Mouse (Mus musculus) hindbrain, postnatal 0 days (tissue): Measurements from ENCODE around the gene Ccdc38. TPM values are rescaled to one million over a fixed set of nuclear protein-coding genes. Genes with fewer than 3 reads are reported as not detected.

Experiments
- ATAC-seq: fragments of 200-750 bp; cut with Nextera tagmentation; 2 replicates; pipeline ENCODE4 v1.8.0; 2017; ENCODE audit warnings: mild to moderate bottlenecking, moderate TSS enrichment, moderate library complexity
- DNase-seq: peaks from one replicate; pipeline ENCODE4 v3.0.0-alpha.2; 2015; ENCODE audit warnings: low spot score
- H3K27ac ChIP-seq: fragments of 300-500 bp; sonication (generic); 2 replicates; pipeline ENCODE4 v1.5.1; 2014; ENCODE audit warnings: mild to moderate bottlenecking
- H3K27me3 ChIP-seq: fragments of 300-500 bp; sonication (generic); 2 replicates; pipeline ENCODE4 v1.6.1; 2014; ENCODE audit warnings: low read length, mixed read lengths; ENCODE audit not compliant: insufficient read depth
- H3K36me3 ChIP-seq: fragments of 300-500 bp; sonication (generic); 2 replicates; pipeline ENCODE4 v1.6.1; 2014; ENCODE audit warnings: low read length, mixed read lengths; ENCODE audit not compliant: insufficient read depth
- H3K4me1 ChIP-seq: fragments of 300-500 bp; sonication (generic); 2 replicates; pipeline ENCODE4 v1.6.1; 2014; ENCODE audit warnings: antibody characterized with exemption, low read length, mixed read lengths; ENCODE audit not compliant: insufficient read depth
- H3K4me2 ChIP-seq: fragments of 300-500 bp; sonication (generic); 2 replicates; pipeline ENCODE4 v1.6.1; 2014; ENCODE audit warnings: low read depth, mild to moderate bottlenecking, low read length, moderate library complexity, mixed read lengths
- H3K4me3 ChIP-seq: fragments of 300-500 bp; sonication (generic); 2 replicates; pipeline ENCODE4 v1.5.1; 2014; ENCODE audit warnings: low read length
- H3K9ac ChIP-seq: fragments of 300-500 bp; sonication (generic); replicated peaks from 2 replicates; pipeline ENCODE4 v1.6.1; 2014; ENCODE audit warnings: mild to moderate bottlenecking, low read length, moderate library complexity, mixed read lengths
- H3K9me3 ChIP-seq: fragments of 300-500 bp; sonication (generic); 2 replicates; pipeline ENCODE4 v1.6.1; 2016; ENCODE audit warnings: low read length, mixed read lengths
- CTCF ChIP-seq: IDR thresholded peaks from 2 replicates; pipeline ENCODE4 v1.5.1; 2016; ENCODE audit warnings: antibody characterized with exemption, control low read depth, low read depth
- WGBS: fragments of 180-500 bp; shearing (Covaris S2); extraction: QIAGEN DNeasy Blood & Tissue Kit; methylation state at CpG from one replicate; pipeline ENCODE4 v1.1.7; 2014; 5-methylcytosine and 5-hydroxymethylcytosine counted together
- polyA plus RNA-seq: library from polyadenylated mRNA; unstranded; fragments of >200 nt; fragmentation: Nextera tagmentation; extraction: Ambion mirVana; gene quantifications from 2 replicates; pipeline ENCODE4 v1.2.1, GENCODE M21; 2015
- total RNA-seq: library from RNA; depleted of rRNA; stranded (reverse); fragments of >200 nt; gene quantifications from 2 replicates; pipeline ENCODE4 v1.2.3, GENCODE M21; 2014

Gene Ccdc38
- total and polyA plus RNA-seq, 2 experiments from 2014 or later = 0.41 TPM; not detected in 1

DNA sequence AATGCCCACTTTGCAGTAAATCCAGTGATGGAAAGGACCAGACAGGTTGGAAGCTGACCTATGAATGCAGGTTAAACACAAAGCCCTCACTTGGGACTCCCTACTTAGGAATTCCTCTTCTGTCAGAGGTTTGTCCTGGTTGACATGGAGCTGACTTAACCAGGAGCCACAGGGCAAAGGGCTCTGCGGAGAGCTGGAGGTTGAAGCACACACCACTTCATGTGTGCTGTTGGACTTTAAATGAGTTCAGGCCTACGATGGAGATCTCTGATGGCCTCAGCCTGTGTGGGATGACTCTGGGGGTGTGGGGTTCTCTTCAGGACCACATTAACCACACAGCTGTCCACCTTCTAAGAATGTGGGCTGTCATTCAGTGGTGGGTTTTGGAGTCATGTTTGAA lies 2.1 kb upstream of the Ccdc38 start:
- WGBS = 91% methylated on average over 2 of the region's 2 CpGs
- no peak for ATAC-seq
- no peaks in the 10 kb centered on the region for H3K36me3 ChIP-seq

DNA sequence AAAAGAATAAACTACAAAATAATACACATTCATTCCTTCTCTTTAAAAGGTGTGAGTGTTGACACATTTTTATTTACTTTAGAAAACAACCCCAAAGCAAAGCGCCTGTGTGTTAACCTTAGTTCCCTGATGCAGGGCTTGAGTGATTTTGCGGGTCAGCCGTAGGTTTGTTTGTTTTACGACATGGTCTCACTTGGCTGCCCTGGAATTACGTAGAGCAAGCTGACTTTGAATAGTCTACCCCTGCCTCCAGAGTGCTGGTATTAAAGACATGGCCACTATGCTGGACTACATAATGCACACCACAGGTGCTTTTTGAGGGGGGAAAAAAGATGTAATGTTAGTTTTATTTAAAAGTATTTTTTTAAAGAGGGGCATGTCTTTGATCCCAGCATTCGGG lies 1.6 kb upstream of the Ccdc38 start:
- Histone ChIP-seq H3K4me2 (no peak overlapping the region), H3K9me3 (no peaks in the 10 kb centered on the region), H3K36me3 (no peaks in the 10 kb centered on the region), H3K27me3 (no peaks in the 10 kb centered on the region), H3K27ac (no peak overlapping the region), H3K9ac (no peak overlapping the region), H3K4me3 (no peak overlapping the region), H3K4me1 (0 out of 2 replicates have a peak, but pooled peaks cover 8% of the 10 kb centered on the region)
- no peak for DNase-seq
- ATAC-seq = no peak
- TF ChIP-seq CTCF = no peak
- 66% methylated on average over 6 of the region's 6 CpGs for WGBS

More for the DNA sequence above, 2.1 kb upstream of the Ccdc38 start:
- no peak overlapping the region for H3K27ac ChIP-seq
- H3K4me2 ChIP-seq = no peak overlapping the region
- H3K4me3 ChIP-seq = no peak overlapping the region
- TF ChIP-seq CTCF = no peak
- H3K9ac ChIP-seq = no peak overlapping the region
- 0 out of 2 replicates have a peak, but pooled peaks cover 8% of the 10 kb centered on the region for H3K4me1 ChIP-seq
- H3K27me3 ChIP-seq = no peaks in the 10 kb centered on the region
- no peak for DNase-seq
- H3K9me3 ChIP-seq = no peaks in the 10 kb centered on the region

DNA sequence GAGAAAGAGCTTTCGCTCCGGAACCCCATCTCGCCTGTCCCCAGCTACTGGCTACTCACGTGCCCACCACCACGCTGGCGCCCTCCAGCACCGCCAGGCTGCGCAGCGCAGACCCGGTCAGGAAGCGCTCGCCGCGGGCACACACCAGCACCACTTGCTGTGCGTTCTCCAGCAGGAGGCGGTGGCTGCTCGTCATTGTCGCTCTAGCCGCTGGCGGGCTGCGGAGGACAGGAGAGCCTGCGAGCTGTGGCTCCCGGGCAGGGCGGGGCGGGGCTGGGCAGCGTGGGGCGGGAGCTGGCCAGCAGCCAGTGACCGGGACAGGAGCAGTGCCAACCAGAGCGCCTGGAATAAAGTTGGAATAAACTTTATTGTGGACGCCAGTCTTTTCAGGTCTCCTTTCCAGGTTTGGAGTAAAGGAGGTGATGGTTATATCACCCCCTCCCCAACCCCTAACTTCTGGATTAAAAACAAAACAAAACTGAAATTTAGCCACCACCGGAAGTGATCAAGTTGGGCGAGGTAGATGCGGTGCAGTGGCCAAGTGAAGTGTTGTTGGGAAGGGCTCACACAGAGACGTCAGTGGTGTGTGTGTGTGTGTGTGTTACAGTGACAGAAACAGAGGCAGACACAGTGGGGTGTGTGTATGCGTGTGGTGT lies 529 bp upstream of the Ccdc38 start, which contains the start of gene Amdhd1:
Gene Amdhd1, minus strand, starts transcription at position 259 of the 656 bp plus-strand sequence.
- Histone ChIP-seq H3K4me1 (0 out of 2 replicates have a peak, but pooled peaks cover 4% of the 10 kb centered on the region), H3K4me2 (peak within 1 kb of the TSS; percentile 73), H3K36me3 (no peaks in the 10 kb centered on the region), H3K4me3 (peak within 1 kb of the TSS; percentile 43), H3K9ac (no peak within 1 kb of the TSS), H3K27ac (no peak within 1 kb of the TSS), H3K9me3 (no peaks in the 10 kb centered on the region), H3K27me3 (no peaks in the 10 kb centered on the region)
- ATAC-seq = peak; percentile 91
- DNase-seq = peak; percentile 81
- TF ChIP-seq CTCF = peak; percentile 74
- WGBS = 3% methylated on average over 35 of the region's 35 CpGs

DNA sequence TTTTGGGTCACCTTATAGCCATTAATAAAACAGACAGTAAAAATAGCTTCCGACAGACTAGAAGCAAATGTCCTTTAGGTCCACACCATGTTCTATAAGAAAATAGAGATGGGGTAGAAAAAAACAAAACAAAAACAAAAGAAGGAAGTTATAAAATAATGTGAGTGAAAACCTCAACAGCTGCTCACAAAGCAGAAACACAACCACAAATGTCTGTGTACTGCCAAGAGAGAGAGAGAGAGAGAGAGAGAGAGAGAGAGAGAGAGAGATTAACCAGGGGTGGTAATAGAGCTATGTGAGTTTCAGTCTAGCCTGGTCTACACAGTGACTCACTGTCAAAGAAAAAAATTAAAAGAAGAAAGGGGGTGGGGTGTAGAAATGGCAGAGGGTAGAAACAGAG lies 1.2 kb downstream of the Ccdc38 start:
- H3K9me3 ChIP-seq = no peaks in the 10 kb centered on the region
- H3K4me2 ChIP-seq = no peak overlapping the region
- H3K9ac ChIP-seq = no peak overlapping the region
- H3K4me1 ChIP-seq = 0 out of 2 replicates have a peak, but pooled peaks cover 4% of the 10 kb centered on the region
- DNase-seq (no peak), ATAC-seq (no peak)
- no peak overlapping the region for H3K4me3 ChIP-seq
- H3K36me3 ChIP-seq = no peaks in the 10 kb centered on the region
- no peak for TF ChIP-seq CTCF
- H3K27ac ChIP-seq = no peak overlapping the region
- WGBS = 78% methylated on average over 1 of the region's 1 CpGs
- no peaks in the 10 kb centered on the region for H3K27me3 ChIP-seq

DNA sequence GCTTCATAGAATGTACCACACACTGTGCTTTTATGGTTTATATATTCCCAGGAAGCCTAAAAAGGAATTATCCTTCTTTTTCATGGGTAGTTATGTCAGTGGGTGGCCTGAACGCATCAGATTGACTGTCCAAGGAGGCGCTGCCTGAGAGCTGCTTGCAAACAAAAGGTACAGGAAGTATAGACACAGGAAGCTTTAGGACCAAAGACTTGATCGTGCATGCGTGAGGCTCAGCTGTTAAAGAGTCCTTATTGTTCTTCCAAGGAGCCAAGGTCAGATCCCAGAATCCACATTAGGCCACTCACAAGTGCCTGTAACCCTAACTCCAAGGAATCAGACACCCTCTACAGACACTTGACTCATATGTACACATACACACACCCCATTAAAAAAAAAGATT lies 1.9 kb downstream of the Ccdc38 start:
- 34% methylated on average over 4 of the region's 4 CpGs for WGBS
- Histone ChIP-seq H3K4me2 (no peak overlapping the region), H3K27me3 (no peaks in the 10 kb centered on the region), H3K4me3 (no peak overlapping the region), H3K9me3 (no peaks in the 10 kb centered on the region), H3K27ac (no peak overlapping the region), H3K36me3 (no peaks in the 10 kb centered on the region), H3K9ac (no peak overlapping the region), H3K4me1 (0 out of 2 replicates have a peak, but pooled peaks cover 4% of the 10 kb centered on the region)
- no peak for ATAC-seq
- no peak for TF ChIP-seq CTCF
- no peak for DNase-seq

DNA sequence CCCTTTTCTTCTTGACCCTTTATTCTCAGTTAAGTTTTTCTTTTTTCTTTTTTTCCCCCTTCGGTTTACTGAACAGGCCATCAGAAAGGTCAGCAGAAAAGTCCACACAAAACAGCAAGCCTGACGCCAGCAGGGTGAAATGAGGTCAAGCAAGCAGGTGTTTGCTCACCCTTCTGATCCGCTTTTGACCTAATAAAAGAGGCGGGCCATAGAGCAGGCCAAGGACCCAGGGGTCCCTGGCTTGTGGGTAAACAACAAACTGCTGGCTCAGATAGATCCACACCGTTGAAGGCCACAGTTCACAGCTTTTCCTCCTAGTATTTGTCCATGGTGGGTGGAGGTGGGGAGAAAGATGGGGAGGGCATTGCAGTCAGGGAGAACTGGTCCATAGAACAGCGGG lies 2.7 kb downstream of the Ccdc38 start:
- no peaks in the 10 kb centered on the region for H3K9me3 ChIP-seq
- 58% methylated on average over 6 of the region's 6 CpGs for WGBS
- no peaks in the 10 kb centered on the region for H3K36me3 ChIP-seq
- no peaks in the 10 kb centered on the region for H3K27me3 ChIP-seq
- H3K27ac ChIP-seq = no peak overlapping the region
- no peak overlapping the region for H3K4me2 ChIP-seq
- DNase-seq (no peak), ATAC-seq (no peak)
- no peak for TF ChIP-seq CTCF
- H3K9ac ChIP-seq = no peak overlapping the region
- H3K4me1 ChIP-seq = 0 out of 2 replicates have a peak, but pooled peaks cover 4% of the 10 kb centered on the region
- no peak overlapping the region for H3K4me3 ChIP-seq

DNA sequence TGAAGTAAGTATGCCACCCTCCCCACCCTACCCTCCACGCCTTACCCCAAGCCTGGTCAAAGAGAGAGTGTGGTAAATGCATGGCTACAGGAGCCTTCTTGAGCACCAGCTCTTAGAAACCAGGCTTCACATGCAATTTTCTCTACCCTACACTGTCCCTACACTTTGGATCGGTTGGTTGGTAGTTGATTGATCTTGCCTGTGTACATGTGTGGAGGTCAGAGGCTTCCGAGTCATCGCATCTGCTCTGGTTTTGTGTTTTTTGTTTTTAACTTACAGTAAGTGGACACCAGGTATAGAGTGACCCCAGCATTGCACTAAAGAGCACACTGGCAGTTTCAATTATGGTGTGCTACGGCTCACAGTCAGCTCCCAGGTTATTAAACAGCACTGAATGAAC lies 3.7 kb downstream of the Ccdc38 start:
- 84% methylated on average over 5 of the region's 5 CpGs for WGBS
- Histone ChIP-seq H3K9ac (no peak overlapping the region), H3K4me3 (no peak overlapping the region), H3K4me1 (0 out of 2 replicates have a peak, but pooled peaks cover 4% of the 10 kb centered on the region), H3K4me2 (no peak overlapping the region), H3K9me3 (no peaks in the 10 kb centered on the region), H3K27me3 (no peaks in the 10 kb centered on the region), H3K27ac (no peak overlapping the region), H3K36me3 (no peaks in the 10 kb centered on the region)
- DNase-seq = no peak
- no peak for TF ChIP-seq CTCF
- no peak for ATAC-seq
